Mouse (Mus musculus) liver, adult 2 months (tissue): ENCODE data around the gene 1700123O20Rik. TPM values are rescaled to one million over a fixed set of nuclear protein-coding genes. Genes with fewer than 3 reads are reported as not detected.

Source experiments
- DNase-seq: peaks from one replicate; pipeline ENCODE4 v3.0.0-alpha.2; 2011; ENCODE audit warnings: low read depth, low spot score; ENCODE audit errors: extremely low read depth
- H3K27ac ChIP-seq: fragments of 200-500 bp; replicated peaks from 2 replicates; pipeline ENCODE4 v1.5.1; 2012; ENCODE audit warnings: low read depth, mild to moderate bottlenecking, control low read depth, inconsistent platforms, low read length; ENCODE audit not compliant: insufficient read depth
- H3K27me3 ChIP-seq: fragments of 200-500 bp; 2 replicates; pipeline ENCODE4 v1.6.1; 2012; ENCODE audit warnings: mild to moderate bottlenecking, moderate library complexity, low read length, inconsistent platforms; ENCODE audit not compliant: control insufficient read depth, insufficient read depth
- H3K36me3 ChIP-seq: fragments of 200-500 bp; 2 replicates; pipeline ENCODE4 v1.6.1; 2012; ENCODE audit warnings: low read length, inconsistent platforms; ENCODE audit not compliant: control insufficient read depth, insufficient read depth
- H3K4me1 ChIP-seq: fragments of 200-500 bp; 2 replicates; pipeline ENCODE4 v1.6.1; 2011; ENCODE audit warnings: low read length; ENCODE audit not compliant: control insufficient read depth, insufficient read depth
- H3K4me3 ChIP-seq: fragments of 200-500 bp; 2 replicates; pipeline ENCODE4 v1.5.1; 2011; ENCODE audit warnings: low read depth, mild to moderate bottlenecking, control low read depth, low read length, moderate library complexity; ENCODE audit not compliant: insufficient read depth
- H3K79me2 ChIP-seq: fragments of 200-500 bp; 2 replicates; pipeline ENCODE4 v1.6.1; 2012; ENCODE audit warnings: inconsistent platforms, mild to moderate bottlenecking, low read length, moderate library complexity; ENCODE audit not compliant: control insufficient read depth, insufficient read depth
- H3K9ac ChIP-seq: fragments of 200-500 bp; 2 replicates; pipeline ENCODE4 v1.6.1; 2012; ENCODE audit warnings: low read depth, mild to moderate bottlenecking, control low read depth, inconsistent platforms, low read length
- CTCF ChIP-seq: fragments of 200-500 bp; IDR thresholded peaks from 2 replicates; pipeline ENCODE4 v1.5.1; 2011; ENCODE audit warnings: low read depth, low read length, control low read depth
- POLR2A ChIP-seq: fragments of 200-500 bp; IDR thresholded peaks from 2 replicates; pipeline ENCODE4 v1.6.1; 2011; ENCODE audit warnings: low read length, control low read depth; ENCODE audit not compliant: insufficient read depth; ENCODE audit errors: extremely low read depth
- WGBS: fragments of 180-500 bp; shearing (Covaris S2); methylation state at CpG from one replicate; pipeline ENCODE4 v1.1.7; 2018; 5-methylcytosine and 5-hydroxymethylcytosine counted together
- polyA plus RNA-seq: library from polyadenylated mRNA; depleted of rRNA; stranded (reverse); fragments of >200 nt; gene quantifications from 2 replicates; pipeline ENCODE4 v1.2.3, GENCODE M21; 2012
- total RNA-seq: library from RNA; depleted of rRNA; stranded (reverse); fragments of >200 nt; gene quantifications from 2 replicates; pipeline ENCODE4 v1.2.3, GENCODE M21; 2014

Gene 1700123O20Rik
- total and polyA plus RNA-seq, 2 experiments = 30.6 to 39.0 TPM

DNA sequence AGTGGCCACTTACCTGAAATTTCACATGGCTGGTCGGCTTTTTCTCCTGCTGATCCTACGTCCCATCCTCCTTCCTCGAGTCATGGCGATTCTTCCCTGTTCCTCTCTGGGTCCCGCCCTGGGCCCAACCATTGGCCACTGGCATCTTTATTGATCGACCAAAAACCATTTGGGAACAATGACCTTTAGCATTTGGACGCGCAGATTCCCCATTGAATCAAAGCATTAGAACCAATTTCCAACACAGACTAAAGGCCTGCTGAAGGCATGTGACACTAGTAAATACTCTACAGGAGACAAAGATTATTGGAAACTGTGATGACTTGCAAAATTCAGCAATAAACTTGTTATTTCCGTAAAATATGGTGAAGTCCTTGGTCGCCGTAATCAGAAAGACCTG lies 34.0 kb downstream of the 1700123O20Rik start:
- Histone ChIP-seq H3K9ac (no peak overlapping the region), H3K4me3 (no peak overlapping the region; the same call in 1 of the 2 replicates), H3K79me2 (no peaks in the 10 kb centered on the region), H3K4me1 (peaks cover 7% of the 10 kb centered on the region; the same call in 1 of the 2 replicates), H3K27me3 (no peaks in the 10 kb centered on the region), H3K36me3 (no peaks in the 10 kb centered on the region), H3K27ac (peak overlapping the region; percentile 47; the same call in 1 of the 2 replicates)
- WGBS = 30% methylated on average over 11 of the region's 11 CpGs
- DNase-seq = peak; percentile 98
- no peak for TF ChIP-seq POLR2A
- no peak for TF ChIP-seq CTCF

DNA sequence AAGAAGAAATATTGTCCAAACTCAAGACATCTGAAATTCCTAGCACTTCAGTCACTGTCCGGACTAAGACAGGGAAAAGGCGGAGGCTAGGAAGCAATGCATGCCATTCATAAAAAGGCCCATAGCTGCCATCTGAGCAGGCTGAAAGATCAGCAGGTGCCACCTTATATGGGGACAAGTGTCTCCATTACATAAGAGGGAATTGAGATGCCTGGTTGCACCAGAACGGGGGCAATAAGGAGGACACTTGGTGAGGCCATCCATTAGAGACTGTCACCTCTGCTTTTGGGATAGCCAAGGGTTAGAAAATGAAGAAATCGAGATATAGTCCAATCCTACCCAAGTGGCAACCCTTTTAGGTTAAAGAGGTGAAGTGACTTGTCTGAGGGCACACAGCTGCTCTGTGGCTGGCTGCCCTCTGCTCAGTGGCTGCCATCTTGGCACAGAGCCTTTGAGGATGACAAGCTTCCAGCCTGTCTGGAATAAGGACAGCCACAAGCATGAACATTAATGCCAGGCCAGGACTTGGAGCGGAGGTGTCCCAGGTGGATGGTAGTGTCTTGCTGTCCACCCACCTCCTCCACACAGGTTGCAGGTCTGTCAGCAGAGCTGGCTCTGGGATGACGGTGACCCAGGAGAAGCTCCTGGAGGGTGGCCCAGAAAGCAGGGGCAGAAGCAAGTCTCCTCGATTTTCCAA lies 34.8 kb downstream of the 1700123O20Rik start:
- 81% methylated on average over 7 of the region's 7 CpGs for WGBS
- peak overlapping the region; percentile 47 for H3K27ac ChIP-seq
- H3K4me3 ChIP-seq = no peak overlapping the region
- H3K9ac ChIP-seq = no peak overlapping the region
- no peak for TF ChIP-seq CTCF
- TF ChIP-seq POLR2A = no peak
- H3K79me2 ChIP-seq = no peaks in the 10 kb centered on the region
- no peaks in the 10 kb centered on the region for H3K36me3 ChIP-seq
- peak; percentile 75 for DNase-seq
- H3K4me1 ChIP-seq = peaks cover 7% of the 10 kb centered on the region; the same call in 1 of the 2 replicates
- H3K27me3 ChIP-seq = no peaks in the 10 kb centered on the region

- H3K27me3 ChIP-seq = no peaks in the 10 kb centered on the region
- no peaks in the 10 kb centered on the region for H3K36me3 ChIP-seq
- no peak for DNase-seq
- H3K27ac ChIP-seq = no peak overlapping the region
- TF ChIP-seq POLR2A (no peak), CTCF (no peak)
- no peak overlapping the region for H3K9ac ChIP-seq
- H3K4me3 ChIP-seq = no peak overlapping the region
- no peaks in the 10 kb centered on the region for H3K79me2 ChIP-seq
- peaks cover 7% of the 10 kb centered on the region; the same call in 1 of the 2 replicates for H3K4me1 ChIP-seq
- WGBS = 92% methylated on average over 10 of the region's 10 CpGs
Observed at GRCm38 (mm10) chr14:54721711-54722110, 35.7 kb downstream of the 1700123O20Rik start.

GRCm38 (mm10) chr14:54724049-54724448 lies 38.0 kb downstream of the 1700123O20Rik start:
- Histone ChIP-seq H3K27ac (no peak overlapping the region), H3K4me1 (peaks cover 7% of the 10 kb centered on the region; the same call in 1 of the 2 replicates), H3K36me3 (no peaks in the 10 kb centered on the region), H3K4me3 (no peak overlapping the region), H3K27me3 (no peaks in the 10 kb centered on the region), H3K9ac (no peak overlapping the region), H3K79me2 (no peaks in the 10 kb centered on the region)
- 84% methylated on average over 6 of the region's 6 CpGs for WGBS
- DNase-seq = no peak
- no peak for TF ChIP-seq CTCF
- TF ChIP-seq POLR2A = no peak

DNA sequence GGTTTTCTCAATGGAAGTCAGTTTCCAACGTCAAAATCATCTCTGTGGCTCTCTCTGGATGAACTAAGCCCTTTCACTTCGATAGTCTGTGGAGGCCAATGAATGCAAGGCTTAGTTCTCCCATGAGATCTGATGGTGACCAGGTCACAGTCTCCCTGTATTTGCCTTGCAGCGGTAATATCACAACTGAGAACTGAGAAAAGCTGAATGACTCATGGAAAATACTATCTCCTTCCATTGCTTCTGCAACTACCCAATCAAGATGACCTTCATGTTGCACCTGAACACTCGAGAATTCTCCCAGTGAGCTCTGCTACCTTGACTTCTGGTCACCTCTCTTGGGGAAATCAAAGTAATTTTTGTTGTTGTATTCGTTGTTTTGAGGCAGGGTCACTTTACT lies 41.5 kb downstream of the 1700123O20Rik start:
- no peaks in the 10 kb centered on the region for H3K79me2 ChIP-seq
- WGBS = 83% methylated on average over 5 of the region's 5 CpGs
- H3K27me3 ChIP-seq = no peaks in the 10 kb centered on the region
- H3K9ac ChIP-seq = no peak overlapping the region
- H3K36me3 ChIP-seq = no peaks in the 10 kb centered on the region
- H3K4me3 ChIP-seq = no peak overlapping the region
- TF ChIP-seq POLR2A (no peak), CTCF (no peak)
- H3K27ac ChIP-seq = no peak overlapping the region
- no peak for DNase-seq
- H3K4me1 ChIP-seq = no peaks in the 10 kb centered on the region

DNA sequence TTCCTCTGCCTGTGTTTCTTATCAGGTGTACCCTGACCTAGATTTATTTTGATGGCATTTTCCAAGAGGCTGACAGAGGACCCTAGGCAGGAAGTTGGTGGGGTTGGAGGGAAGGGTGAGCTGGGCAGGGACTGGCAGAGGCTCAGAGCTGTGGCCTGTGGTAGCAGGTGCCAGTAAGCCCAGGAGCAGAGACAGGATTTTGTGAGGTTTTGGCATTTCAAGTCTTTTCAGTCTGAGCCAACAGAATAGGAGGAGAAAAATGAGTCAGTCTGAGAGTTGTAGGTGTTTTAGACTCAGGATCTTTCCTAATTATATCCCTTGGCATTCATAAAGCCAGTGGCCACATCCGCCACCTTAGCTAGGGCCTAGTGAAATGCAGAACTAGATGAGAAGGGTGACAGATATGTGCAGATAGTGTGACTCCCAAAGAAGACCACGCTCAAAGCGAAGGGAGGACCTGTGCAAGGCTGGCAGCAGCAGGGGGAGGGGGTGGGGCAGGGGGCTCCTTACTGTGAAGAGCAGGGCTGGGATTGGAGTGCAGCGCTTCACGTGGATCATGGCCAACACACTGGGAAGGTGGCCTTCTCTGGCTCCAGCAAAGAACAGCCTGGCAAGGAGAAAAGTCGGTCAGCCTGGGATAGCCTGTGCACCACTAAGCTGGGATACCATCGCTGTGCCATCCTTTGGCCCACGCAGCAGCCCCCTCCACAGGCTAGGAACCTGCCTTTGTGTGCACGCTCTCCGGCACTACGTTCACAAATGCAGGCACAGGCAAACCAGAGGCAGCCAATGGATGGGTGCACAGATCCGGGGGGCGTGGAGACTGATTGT lies 43.0 kb downstream of the 1700123O20Rik start:
- H3K36me3 ChIP-seq = no peaks in the 10 kb centered on the region
- H3K79me2 ChIP-seq = no peaks in the 10 kb centered on the region
- no peak overlapping the region for H3K4me3 ChIP-seq
- H3K4me1 ChIP-seq = no peaks in the 10 kb centered on the region
- no peak overlapping the region for H3K9ac ChIP-seq
- DNase-seq = no peak
- no peaks in the 10 kb centered on the region for H3K27me3 ChIP-seq
- WGBS = 89% methylated on average over 13 of the region's 13 CpGs
- no peak overlapping the region for H3K27ac ChIP-seq
- TF ChIP-seq POLR2A (no peak), CTCF (no peak)
